Mouse (Mus musculus): ENCODE measurements around the gene Hsd11b2.

- TF ChIP-seq CTCF (IDR thresholded peaks at IDR 0.05; ENCODE audit: extremely low read depth, insufficient read depth, low read length) (no peak), POLR2A (IDR thresholded peaks at IDR 0.05; ENCODE audit: extremely low read depth, insufficient read depth, low read length) (no peak)
Observed at GRCm38 (mm10) chr8:105469041-105469695, 49.4 kb upstream of the Hsd11b2 start.

Data from cortical plate, adult 2 months (tissue).